Mouse (Mus musculus): ENCODE measurements at regions not wholly inside any gene's neighbourhood (a gene's known extent, or its start where the extent isn't known, plus 50 kb on each side); places are given as distances from the start of the nearest gene placed in this dataset.

- DNase-seq (ENCODE audit: low spot score in 2 of 2) = no peak
Measured at GRCm38 (mm10) chr16:5380626-5381025, 124.8 kb upstream of the Eef2kmt start.

GRCm38 (mm10) chr16:5377001-5377400 lies 121.2 kb upstream of the Eef2kmt start:
- no peak for DNase-seq (ENCODE audit: low spot score in 2 of 2)

GRCm38 (mm10) chr16:5374818-5375605 lies 119.2 kb upstream of the Eef2kmt start:
- DNase-seq (ENCODE audit: low spot score in 2 of 2) = no peak

GRCm38 (mm10) chr16:5371175-5371893 lies 115.6 kb upstream of the Eef2kmt start:
- DNase-seq (ENCODE audit: low spot score in 2 of 2) = no peak

- no peak for DNase-seq (ENCODE audit: low spot score in 2 of 2)
Measured at GRCm38 (mm10) chr16:5370496-5370895, 114.7 kb upstream of the Eef2kmt start.

- no peak for DNase-seq (ENCODE audit: low spot score in 2 of 2)
Measured at GRCm38 (mm10) chr16:5368897-5369558, 113.2 kb upstream of the Eef2kmt start.

GRCm38 (mm10) chr16:5368357-5368756 lies 112.6 kb upstream of the Eef2kmt start:
- DNase-seq (ENCODE audit: low spot score in 2 of 2) = no peak

- DNase-seq (ENCODE audit: low spot score in 2 of 2) = no peak
Measured at GRCm38 (mm10) chr16:5367581-5368119, 111.9 kb upstream of the Eef2kmt start.

- no peak for DNase-seq (ENCODE audit: low spot score in 2 of 2)
Measured at GRCm38 (mm10) chr16:5366021-5366420, 110.2 kb upstream of the Eef2kmt start.

- DNase-seq (ENCODE audit: low spot score in 2 of 2) = no peak
Measured at GRCm38 (mm10) chr16:5363007-5363570, 107.3 kb upstream of the Eef2kmt start.

- DNase-seq (ENCODE audit: low spot score in 2 of 2) = no peak
Measured at GRCm38 (mm10) chr16:5359193-5359592, 103.4 kb upstream of the Eef2kmt start.

- no peak for DNase-seq (ENCODE audit: low spot score in 2 of 2)
Measured at GRCm38 (mm10) chr16:5353881-5354280, 98.1 kb upstream of the Eef2kmt start.

- no peak for DNase-seq (ENCODE audit: low spot score in 2 of 2)
Measured at GRCm38 (mm10) chr16:5351890-5352571, 96.2 kb upstream of the Eef2kmt start.

GRCm38 (mm10) chr16:5347151-5347550 lies 91.4 kb upstream of the Eef2kmt start:
- no peak for DNase-seq (ENCODE audit: low spot score in 2 of 2)

- no peak for DNase-seq (ENCODE audit: low spot score in 2 of 2)
Measured at GRCm38 (mm10) chr16:5342326-5342725, 86.5 kb upstream of the Eef2kmt start.

GRCm38 (mm10) chr16:5316271-5316670 lies 60.5 kb upstream of the Eef2kmt start:
- no peak for DNase-seq (ENCODE audit: low spot score in 2 of 2)

- no peak for DNase-seq (ENCODE audit: low spot score in 2 of 2)
Measured at GRCm38 (mm10) chr16:5313261-5313660, 57.5 kb upstream of the Eef2kmt start.

- no peak for DNase-seq (ENCODE audit: low spot score in 2 of 2)
Measured at GRCm38 (mm10) chr16:5311456-5311855, 55.7 kb upstream of the Eef2kmt start.

- DNase-seq (ENCODE audit: low spot score in 2 of 2) = no peak
Measured at GRCm38 (mm10) chr16:5310736-5311135, 55.0 kb upstream of the Eef2kmt start.

GRCm38 (mm10) chr16:5307761-5308160 lies 52.0 kb upstream of the Eef2kmt start:
- no peak for DNase-seq (ENCODE audit: low spot score in 2 of 2)

- DNase-seq (ENCODE audit: low spot score in 2 of 2) = no peak
Measured at GRCm38 (mm10) chr16:5307249-5307605, 51.4 kb upstream of the Eef2kmt start.

Data from gastrocnemius, adult 8-10 months (tissue).